Mouse (Mus musculus) heart, embryonic 10.5 days (tissue): ENCODE data around the gene Svop. TPM values are rescaled to one million over a fixed set of nuclear protein-coding genes. Genes with fewer than 3 reads are reported as not detected.

Source experiments
- DNase-seq: peaks from one replicate; pipeline ENCODE4 v3.0.0-alpha.2; 2017; ENCODE audit warnings: low spot score
- H3K27ac ChIP-seq: fragments of 300-500 bp; sonication (generic); 2 replicates; pipeline ENCODE4 v1.5.1; 2016; ENCODE audit warnings: mild to moderate bottlenecking
- H3K27me3 ChIP-seq: fragments of 300-500 bp; sonication (generic); 2 replicates; pipeline ENCODE4 v1.6.1; 2016; ENCODE audit warnings: mild to moderate bottlenecking; ENCODE audit not compliant: poor library complexity, insufficient read depth, severe bottlenecking
- H3K36me3 ChIP-seq: fragments of 300-500 bp; sonication (generic); 2 replicates; pipeline ENCODE4 v1.6.1; 2016; ENCODE audit warnings: mild to moderate bottlenecking, moderate library complexity
- H3K4me1 ChIP-seq: fragments of 300-500 bp; sonication (generic); 2 replicates; pipeline ENCODE4 v1.6.1; 2016; ENCODE audit warnings: mild to moderate bottlenecking
- H3K4me3 ChIP-seq: fragments of 300-500 bp; sonication (generic); 2 replicates; pipeline ENCODE4 v1.5.1; 2016; ENCODE audit warnings: mild to moderate bottlenecking, moderate library complexity
- H3K9me3 ChIP-seq: fragments of 300-500 bp; sonication (generic); 2 replicates; pipeline ENCODE4 v1.6.1; 2016; ENCODE audit warnings: mild to moderate bottlenecking, moderate library complexity
- WGBS: fragments of 180-500 bp; shearing (Covaris S2); methylation state at CpG from one replicate; pipeline ENCODE4 v1.1.7; 2016; 5-methylcytosine and 5-hydroxymethylcytosine counted together
- polyA plus RNA-seq: library from polyadenylated mRNA; unstranded; fragments of >200 nt; fragmentation: Nextera tagmentation; extraction: Ambion mirVana; gene quantifications from 2 replicates; pipeline ENCODE4 v1.2.1, GENCODE M21; 2016

Svop gene
- 0.23 and 0.46 TPM in 2 replicates for polyA plus RNA-seq

DNA sequence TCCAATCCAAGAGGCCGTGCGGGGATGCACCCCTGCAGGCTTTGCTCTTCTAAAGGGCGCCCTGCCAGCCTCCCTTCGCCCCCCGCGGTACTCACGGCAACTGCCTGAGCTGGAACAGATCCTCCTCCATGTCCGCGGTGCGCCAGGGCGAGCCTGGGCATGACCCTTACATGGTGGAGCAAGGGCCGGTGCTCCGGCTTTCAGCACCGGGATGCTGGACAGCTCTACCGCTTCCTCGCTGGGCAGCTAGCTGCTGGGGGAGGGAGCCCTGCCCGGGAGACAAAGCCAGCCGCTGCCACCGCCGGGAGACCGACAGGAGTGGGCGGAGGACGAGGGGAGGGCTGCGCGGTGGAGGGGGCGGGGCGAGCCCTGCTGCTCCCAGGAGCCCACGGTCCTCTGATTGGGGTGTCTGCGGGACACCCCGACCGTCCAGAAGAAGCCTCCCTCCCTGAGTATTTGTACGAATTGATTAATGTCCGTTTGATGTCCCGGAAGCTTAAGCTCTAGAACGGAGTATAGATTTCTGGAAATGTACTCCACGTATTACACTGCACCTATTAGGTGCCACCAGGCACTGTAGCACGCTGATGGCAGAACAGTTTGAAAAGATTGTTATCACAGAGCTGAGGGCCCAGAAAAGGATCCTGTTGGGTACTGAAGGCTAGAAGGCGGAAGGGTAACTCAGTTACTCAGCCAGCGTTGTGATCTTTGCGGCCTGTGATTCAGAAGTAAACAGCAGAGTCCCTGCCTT is at the start of gene Svop:
Gene Svop, minus strand, starts transcription at position 514 of the 751 bp plus-strand sequence.
- peak; percentile 90 for DNase-seq
- Histone ChIP-seq H3K27ac (no peak within 1 kb of the TSS), H3K9me3 (no peaks in the 10 kb centered on the region), H3K4me1 (peaks cover 7% of the 10 kb centered on the region), H3K27me3 (peaks cover 21% of the 10 kb centered on the region), H3K4me3 (peak within 1 kb of the TSS; percentile 51), H3K36me3 (no peaks in the 10 kb centered on the region)
- WGBS, result 2% methylated on average over 40 of the region's 40 CpGs

DNA sequence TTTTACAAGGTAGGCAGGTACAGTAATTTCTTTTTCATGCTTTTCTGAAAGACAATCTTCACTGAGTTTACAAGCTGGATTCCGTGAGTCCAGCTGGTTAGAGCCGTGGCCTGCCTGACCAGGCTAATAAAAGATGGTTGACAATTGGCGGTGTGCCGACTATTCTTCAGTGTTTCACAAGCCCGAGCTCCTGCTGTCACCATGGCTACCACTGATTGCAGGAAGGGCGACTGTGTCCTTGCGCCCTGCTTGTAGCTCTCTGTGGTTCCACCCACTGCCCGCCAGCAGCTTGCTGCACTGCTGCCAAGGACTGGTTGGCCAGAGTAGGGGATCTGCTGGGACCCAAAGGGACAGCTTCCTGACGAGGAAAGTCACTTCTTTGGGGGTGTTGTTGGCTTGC is 47.8 kb upstream of the Svop start:
- WGBS, result 55% methylated on average over 9 of the region's 9 CpGs
- H3K27ac ChIP-seq, result peak overlapping the region; percentile 53
- no peaks in the 10 kb centered on the region for H3K9me3 ChIP-seq
- peaks cover 58% of the 10 kb centered on the region for H3K36me3 ChIP-seq
- DNase-seq, result no peak
- H3K27me3 ChIP-seq, result no peaks in the 10 kb centered on the region
- H3K4me1 ChIP-seq, result peaks cover 47% of the 10 kb centered on the region
- H3K4me3 ChIP-seq, result no peak overlapping the region

GRCm38 (mm10) chr5:114138277-114139164 is 47.2 kb upstream of the Svop start:
- 79% methylated on average over 21 of the region's 21 CpGs for WGBS
- Histone ChIP-seq H3K27me3 (no peaks in the 10 kb centered on the region), H3K4me3 (no peak overlapping the region), H3K27ac (peak overlapping the region; percentile 53; the same call in 1 of the 2 replicates), H3K4me1 (peaks cover 47% of the 10 kb centered on the region), H3K9me3 (no peaks in the 10 kb centered on the region), H3K36me3 (peaks cover 58% of the 10 kb centered on the region)
- DNase-seq, result no peak

- peaks cover 58% of the 10 kb centered on the region for H3K36me3 ChIP-seq
- H3K4me1 ChIP-seq, result peaks cover 46% of the 10 kb centered on the region
- DNase-seq, result no peak
- no peaks in the 10 kb centered on the region for H3K9me3 ChIP-seq
- H3K4me3 ChIP-seq, result no peak overlapping the region
- 85% methylated on average over 15 of the region's 15 CpGs for WGBS
- H3K27ac ChIP-seq, result no peak overlapping the region
- no peaks in the 10 kb centered on the region for H3K27me3 ChIP-seq
These were observed 46.3 kb upstream of the Svop start for GRCm38 (mm10) chr5:114137481-114138276.

DNA sequence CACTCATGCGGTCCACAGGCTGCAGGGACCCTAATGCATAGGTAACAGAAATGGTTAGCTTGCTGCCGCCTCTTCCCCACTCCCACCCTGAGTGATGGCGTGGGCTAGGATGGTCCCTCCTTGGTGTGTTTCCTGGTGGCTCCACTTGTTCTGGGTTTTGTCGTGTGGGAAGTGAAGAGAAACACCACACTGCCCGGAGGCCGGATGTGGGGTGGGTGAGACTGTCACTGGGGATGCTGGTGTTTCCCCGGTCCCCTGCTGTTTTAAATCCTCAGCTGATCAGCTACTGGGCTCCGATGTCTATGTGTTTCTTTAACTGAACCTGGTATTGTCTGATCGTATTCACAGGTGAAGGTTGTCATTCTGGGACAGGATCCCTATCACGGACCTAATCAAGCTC is 44.1 kb upstream of the Svop start:
- H3K27ac ChIP-seq, result no peak overlapping the region
- peaks cover 58% of the 10 kb centered on the region for H3K36me3 ChIP-seq
- no peak overlapping the region for H3K4me3 ChIP-seq
- H3K4me1 ChIP-seq, result peaks cover 63% of the 10 kb centered on the region
- no peaks in the 10 kb centered on the region for H3K9me3 ChIP-seq
- DNase-seq, result no peak
- H3K27me3 ChIP-seq, result no peaks in the 10 kb centered on the region
- WGBS, result 85% methylated on average over 10 of the region's 10 CpGs

GRCm38 (mm10) chr5:114134091-114134534 is 42.7 kb upstream of the Svop start:
- Histone ChIP-seq H3K9me3 (no peaks in the 10 kb centered on the region), H3K4me1 (peaks cover 64% of the 10 kb centered on the region), H3K36me3 (peaks cover 47% of the 10 kb centered on the region), H3K27me3 (no peaks in the 10 kb centered on the region), H3K27ac (peak overlapping the region; percentile 78), H3K4me3 (no peak overlapping the region)
- 35% methylated on average over 6 of the region's 6 CpGs for WGBS
- DNase-seq, result peak; percentile 82

GRCm38 (mm10) chr5:114132841-114133240 is 41.5 kb upstream of the Svop start:
- Histone ChIP-seq H3K27ac (no peak overlapping the region), H3K4me1 (peaks cover 56% of the 10 kb centered on the region), H3K4me3 (0 out of 2 replicates have a peak overlapping the region, but pooled peaks have one; percentile 93), H3K27me3 (no peaks in the 10 kb centered on the region), H3K36me3 (peaks cover 34% of the 10 kb centered on the region), H3K9me3 (no peaks in the 10 kb centered on the region)
- DNase-seq, result no peak
- 86% methylated on average over 6 of the region's 6 CpGs for WGBS

DNA sequence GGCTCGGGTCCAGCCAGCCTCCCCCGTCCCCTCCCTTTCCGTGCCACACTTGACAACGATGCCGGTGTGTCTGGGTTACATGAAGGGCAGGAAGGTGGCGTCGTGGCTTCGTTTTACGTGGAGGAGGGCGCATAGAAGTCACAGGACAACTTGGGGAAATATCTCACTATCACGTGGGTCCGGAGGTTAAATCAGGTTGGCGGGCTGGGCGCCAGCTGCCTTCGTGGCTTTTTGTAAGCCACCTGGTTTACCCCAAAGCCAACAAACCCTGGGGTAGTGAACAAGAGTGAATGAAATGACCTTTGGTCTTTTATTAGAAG is 40.1 kb upstream of the Svop start:
- H3K36me3 ChIP-seq, result peaks cover 21% of the 10 kb centered on the region
- peak overlapping the region; percentile 84 for H3K27ac ChIP-seq
- no peaks in the 10 kb centered on the region for H3K27me3 ChIP-seq
- DNase-seq, result peak; percentile 82
- WGBS, result 0% methylated on average over 15 of the region's 15 CpGs
- no peaks in the 10 kb centered on the region for H3K9me3 ChIP-seq
- H3K4me3 ChIP-seq, result peak overlapping the region; percentile 93
- peaks cover 61% of the 10 kb centered on the region for H3K4me1 ChIP-seq

- Histone ChIP-seq H3K4me1 (peaks cover 61% of the 10 kb centered on the region), H3K36me3 (peaks cover 15% of the 10 kb centered on the region), H3K27me3 (no peaks in the 10 kb centered on the region), H3K27ac (peak overlapping the region; percentile 84), H3K9me3 (no peaks in the 10 kb centered on the region), H3K4me3 (peak overlapping the region; percentile 93)
- WGBS, result under 1% methylated on average over 87 of the region's 87 CpGs
- peak; percentile 97 for DNase-seq
These were observed 39.5 kb upstream of the Svop start for GRCm38 (mm10) chr5:114130698-114131520.

DNA sequence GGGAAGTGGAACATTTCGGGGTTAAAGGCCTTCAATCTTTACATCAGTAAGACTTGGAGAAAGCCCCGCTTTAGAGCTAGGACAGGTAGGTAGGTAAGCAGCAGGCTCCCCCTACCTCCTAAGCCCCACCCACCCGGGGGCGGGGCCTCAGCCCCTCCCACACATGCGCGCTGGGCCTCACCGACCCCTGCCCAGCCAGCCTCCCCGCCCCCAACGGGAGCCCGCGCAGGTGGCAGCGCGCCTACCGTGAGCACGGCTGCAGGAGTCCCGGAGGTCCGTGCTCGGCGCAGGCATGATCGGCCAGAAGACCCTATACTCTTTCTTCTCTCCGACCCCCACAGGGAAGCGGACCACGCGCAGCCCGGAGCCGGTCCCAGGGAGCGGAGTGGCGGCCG is 38.8 kb upstream of the Svop start, which contains the start of gene Ung:
Gene Ung, plus strand, starts transcription at position 176 of the 395 bp plus-strand sequence.
- WGBS, result under 1% methylated on average over 28 of the region's 29 CpGs
- DNase-seq, result no peak
- peaks cover 57% of the 10 kb centered on the region for H3K4me1 ChIP-seq

DNA sequence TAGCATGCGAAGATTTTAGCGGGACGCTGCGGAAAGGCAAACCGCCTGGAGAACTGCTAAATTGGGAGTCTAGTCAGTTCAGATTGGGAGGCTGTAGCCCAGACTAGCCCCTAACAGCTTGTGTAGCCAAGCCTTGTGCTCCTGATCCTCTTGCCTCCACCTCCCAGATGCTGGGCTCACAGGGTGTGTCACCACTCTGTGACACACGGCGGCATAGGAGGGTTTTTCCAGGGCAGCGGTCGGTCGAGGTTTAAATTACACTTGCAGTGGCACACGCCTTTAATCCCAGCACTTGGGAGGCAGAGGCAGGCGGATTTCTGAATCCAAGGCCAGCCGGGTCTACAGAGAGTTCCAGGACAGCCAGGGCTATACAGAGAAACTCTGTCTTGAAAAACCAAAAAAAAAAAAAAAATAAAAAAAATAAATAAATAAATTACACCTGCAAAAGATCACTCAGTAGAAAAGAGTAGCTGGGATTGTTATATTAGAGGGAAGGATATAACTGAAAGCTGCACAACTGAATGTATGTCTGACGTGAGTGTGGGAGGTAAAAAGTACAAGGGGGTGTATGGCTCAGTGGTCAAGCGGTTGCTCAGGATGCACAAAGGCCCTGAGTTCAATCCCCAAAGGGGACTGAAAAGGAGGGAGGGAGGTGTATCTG is 38.3 kb upstream of the Svop start:
- no peak for DNase-seq
- Histone ChIP-seq H3K4me1 (peaks cover 55% of the 10 kb centered on the region), H3K27ac (no peak overlapping the region), H3K27me3 (no peaks in the 10 kb centered on the region), H3K36me3 (peaks cover 16% of the 10 kb centered on the region), H3K4me3 (peak overlapping the region; percentile 93), H3K9me3 (no peaks in the 10 kb centered on the region)
- 74% methylated on average over 15 of the region's 15 CpGs for WGBS

More for the DNA sequence above, 38.8 kb upstream of the Svop start, which contains the start of gene Ung:
- H3K27ac ChIP-seq, result peak within 1 kb of the TSS; percentile 84
- peak within 1 kb of the TSS; percentile 93 for H3K4me3 ChIP-seq
- no peaks in the 10 kb centered on the region for H3K27me3 ChIP-seq
- H3K9me3 ChIP-seq, result no peaks in the 10 kb centered on the region
- peaks cover 13% of the 10 kb centered on the region; the same call in 1 of the 2 replicates for H3K36me3 ChIP-seq
